14 mouse cellular contexts compared by ENCODE assay signal in the genomic region with DNA sequence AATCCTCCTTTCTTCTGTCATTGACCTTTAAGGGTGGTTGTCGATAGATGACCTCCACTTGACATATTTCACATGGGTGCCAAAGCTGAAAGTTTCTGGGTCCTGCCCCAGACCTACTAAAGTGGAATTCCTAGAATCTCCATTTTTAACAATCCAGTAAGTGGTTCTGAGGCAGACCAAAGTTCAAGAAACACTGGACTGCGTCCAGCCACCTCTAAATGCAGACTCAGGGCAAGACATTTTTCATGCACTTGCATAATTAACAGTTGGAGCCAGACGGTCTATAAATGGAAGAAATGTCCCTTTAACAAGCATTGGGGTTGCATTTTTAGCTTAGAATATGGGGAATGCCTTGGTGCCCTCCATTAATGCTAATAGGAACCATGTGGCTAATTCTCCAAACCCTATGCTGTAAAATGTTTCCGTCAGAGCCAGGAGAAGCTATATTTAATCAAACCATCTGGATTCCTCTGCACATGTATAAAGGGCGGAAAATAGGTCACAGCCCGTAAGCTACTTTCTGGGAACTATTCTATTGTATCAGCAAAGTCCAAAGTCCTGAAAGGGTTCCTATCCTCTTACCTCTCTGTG.
A peak's percentile ranks its signal among the peaks of the same experiment; 100 is the strongest.
DNase-seq lines count a peak whose midpoint lies in the region; ATAC-seq and TF ChIP-seq lines count a peak whose summit lies in the region.
"Had no signal": no experiment of that assay in that cellular context is flagged by ENCODE, and none has a peak within 500 bp of the region (broad histone marks: within the 10 kb centered on the region; RNA-seq: fewer than 3 reads in every experiment).

No protein-coding gene starts in this region.

- no peak for TF ChIP-seq CTCF in hindbrain, postnatal 0 days (IDR thresholded peaks at IDR 0.05; ENCODE audit: low read depth)

- peak overlapping the region; percentile 57 for H3K27ac ChIP-seq in heart, embryonic 16.5 days (ENCODE audit: low read length)
- H3K27ac ChIP-seq in embryonic facial prominence, embryonic 12.5 days, result no peak overlapping the region
- H3K27ac ChIP-seq in kidney, embryonic 15.5 days, result 0 out of 2 replicates have a peak overlapping the region, but pooled peaks have one; percentile 32
- H3K27ac ChIP-seq in limb, embryonic 14.5 days (replicated peaks; ENCODE audit: low read depth, low read length), result no peak overlapping the region
- no peak overlapping the region for H3K27ac ChIP-seq in hindbrain, postnatal 0 days
- H3K27ac ChIP-seq: embryonic facial prominence, embryonic 15.5 days; hindbrain, embryonic 13.5 days; layer of hippocampus, adult 2 months had no signal

- H3K9ac ChIP-seq in heart, embryonic 16.5 days (ENCODE audit: low read length), result no peak overlapping the region
- H3K9ac ChIP-seq in embryonic facial prominence, embryonic 12.5 days, result no peak overlapping the region
- H3K9ac ChIP-seq in kidney, embryonic 15.5 days, result no peak overlapping the region
- H3K9ac ChIP-seq in limb, embryonic 14.5 days (ENCODE audit: low read depth, low read length, severe bottlenecking), result no peak overlapping the region
- H3K9ac ChIP-seq in hindbrain, postnatal 0 days (replicated peaks; ENCODE audit: low read length), result no peak overlapping the region
- H3K9ac ChIP-seq: embryonic facial prominence, embryonic 15.5 days; forebrain, postnatal 0 days; hindbrain, embryonic 13.5 days had no signal

- H3K27me3 ChIP-seq in heart, embryonic 16.5 days (ENCODE audit: control insufficient read depth, insufficient read depth, low read length), result no peaks in the 10 kb centered on the region
- no peaks in the 10 kb centered on the region for H3K27me3 ChIP-seq in embryonic facial prominence, embryonic 12.5 days
- no peaks in the 10 kb centered on the region for H3K27me3 ChIP-seq in kidney, embryonic 15.5 days
- H3K27me3 ChIP-seq in limb, embryonic 14.5 days (ENCODE audit: control insufficient read depth, insufficient read depth, low read length), result no peaks in the 10 kb centered on the region
- no peaks in the 10 kb centered on the region for H3K27me3 ChIP-seq in hindbrain, postnatal 0 days (ENCODE audit: insufficient read depth, low read length)
- H3K27me3 ChIP-seq: CH12.LX; embryonic facial prominence, embryonic 15.5 days; hindbrain, embryonic 13.5 days had no signal

- no peak for TF ChIP-seq POLR2A in limb, embryonic 14.5 days (IDR thresholded peaks at IDR 0.05; ENCODE audit: borderline replicate concordance, extremely low read depth, insufficient read depth, insufficient read length)

- no peak overlapping the region for H3K4me3 ChIP-seq in heart, embryonic 16.5 days (ENCODE audit: low read length)
- no peak overlapping the region for H3K4me3 ChIP-seq in embryonic facial prominence, embryonic 12.5 days
- H3K4me3 ChIP-seq in kidney, embryonic 15.5 days (replicated peaks), result no peak overlapping the region
- H3K4me3 ChIP-seq in limb, embryonic 14.5 days (replicated peaks; ENCODE audit: low read length), result no peak overlapping the region
- no peak overlapping the region for H3K4me3 ChIP-seq in hindbrain, postnatal 0 days (ENCODE audit: low read length)
- H3K4me3 ChIP-seq: embryonic facial prominence, embryonic 15.5 days; hindbrain, embryonic 13.5 days; layer of hippocampus, adult 2 months had no signal

- WGBS in heart, embryonic 16.5 days, result 45% methylated on average over 6 of the region's 6 CpGs
- 29% methylated on average over 6 of the region's 6 CpGs for WGBS in embryonic facial prominence, embryonic 12.5 days
- WGBS in kidney, embryonic 15.5 days, result 51% methylated on average over 6 of the region's 6 CpGs
- WGBS in limb, embryonic 14.5 days, result 18% methylated on average over 6 of the region's 6 CpGs
- WGBS in hindbrain, postnatal 0 days, result 61% methylated on average over 6 of the region's 6 CpGs

- H3K9me3 ChIP-seq in heart, embryonic 16.5 days (replicated peaks; ENCODE audit: control insufficient read depth, low read length), result no peaks in the 10 kb centered on the region
- no peaks in the 10 kb centered on the region for H3K9me3 ChIP-seq in embryonic facial prominence, embryonic 12.5 days
- H3K9me3 ChIP-seq in kidney, embryonic 15.5 days (replicated peaks), result no peaks in the 10 kb centered on the region
- H3K9me3 ChIP-seq in limb, embryonic 14.5 days (ENCODE audit: control insufficient read depth, low read length), result no peaks in the 10 kb centered on the region
- no peaks in the 10 kb centered on the region for H3K9me3 ChIP-seq in hindbrain, postnatal 0 days (ENCODE audit: low read length)
- H3K9me3 ChIP-seq: embryonic facial prominence, embryonic 15.5 days; hindbrain, embryonic 13.5 days had no signal

- no peak for DNase-seq in heart, postnatal 4 days
- peak; percentile 74 for DNase-seq in limb, embryonic 14.5 days (ENCODE audit: low spot score)
- no peak for DNase-seq in hindbrain, postnatal 0 days (ENCODE audit: low spot score)
- no peak for DNase-seq in thymus, postnatal 14 days
- DNase-seq: adrenal gland, postnatal 10 days; forebrain, postnatal 0 days; left cerebral cortex, postnatal 4 days had no signal

- H3K4me2 ChIP-seq in heart, embryonic 16.5 days (ENCODE audit: low read depth, low read length), result no peak overlapping the region
- H3K4me2 ChIP-seq in embryonic facial prominence, embryonic 12.5 days (replicated peaks), result no peak overlapping the region
- no peak overlapping the region for H3K4me2 ChIP-seq in kidney, embryonic 15.5 days
- H3K4me2 ChIP-seq in limb, embryonic 14.5 days (replicated peaks; ENCODE audit: low read depth, low read length, severe bottlenecking), result no peak overlapping the region
- H3K4me2 ChIP-seq in hindbrain, postnatal 0 days (ENCODE audit: low read depth, low read length), result no peak overlapping the region
- H3K4me2 ChIP-seq: embryonic facial prominence, embryonic 15.5 days; hindbrain, embryonic 13.5 days had no signal

- 0 out of 2 replicates have a peak, but pooled peaks cover 5% of the 10 kb centered on the region for H3K36me3 ChIP-seq in heart, embryonic 16.5 days (ENCODE audit: control insufficient read depth, insufficient read depth)
- no peaks in the 10 kb centered on the region for H3K36me3 ChIP-seq in embryonic facial prominence, embryonic 12.5 days
- no peaks in the 10 kb centered on the region for H3K36me3 ChIP-seq in kidney, embryonic 15.5 days
- no peaks in the 10 kb centered on the region for H3K36me3 ChIP-seq in limb, embryonic 14.5 days (ENCODE audit: control insufficient read depth, insufficient read depth, low read length)
- H3K36me3 ChIP-seq in hindbrain, postnatal 0 days (ENCODE audit: insufficient read depth, low read length), result no peaks in the 10 kb centered on the region
- H3K36me3 ChIP-seq: embryonic facial prominence, embryonic 15.5 days; hindbrain, embryonic 13.5 days had no signal

- ATAC-seq in heart, embryonic 16.5 days (replicated peaks; ENCODE audit: extremely low read depth, insufficient read depth, low FRiP score), result no peak
- ATAC-seq in embryonic facial prominence, embryonic 12.5 days (ENCODE audit: insufficient number of reproducible peaks, insufficient read depth, low FRiP score, low TSS enrichment), result 0 out of 2 replicates have a peak, but pooled peaks have one; percentile 52
- no peak for ATAC-seq in kidney, embryonic 15.5 days (replicated peaks; ENCODE audit: low FRiP score)
- peak; percentile 79 for ATAC-seq in limb, embryonic 14.5 days (ENCODE audit: low FRiP score, low read depth)
- no peak for ATAC-seq in hindbrain, postnatal 0 days
- ATAC-seq: forebrain, postnatal 0 days had no signal

- H3K4me1 ChIP-seq in heart, embryonic 16.5 days (ENCODE audit: control insufficient read depth, insufficient read depth, low read length), result peaks cover 26% of the 10 kb centered on the region
- peaks cover 12% of the 10 kb centered on the region for H3K4me1 ChIP-seq in embryonic facial prominence, embryonic 12.5 days
- peaks cover 18% of the 10 kb centered on the region for H3K4me1 ChIP-seq in kidney, embryonic 15.5 days
- H3K4me1 ChIP-seq in limb, embryonic 14.5 days (ENCODE audit: control insufficient read depth, insufficient read depth, low read length), result peaks cover 12% of the 10 kb centered on the region
- 0 out of 2 replicates have a peak, but pooled peaks cover 2% of the 10 kb centered on the region for H3K4me1 ChIP-seq in hindbrain, postnatal 0 days (ENCODE audit: insufficient read depth, low read length)
- H3K4me1 ChIP-seq: embryonic facial prominence, embryonic 15.5 days had no signal

Comparison
In these comparisons a context has a peak if more than half of its experiments do, and no peak if none do; other contexts are left out.
1. ATAC-seq: peak in embryonic facial prominence, embryonic 12.5 days (single experiment) and limb, embryonic 14.5 days (single experiment); none in heart, embryonic 16.5 days (single experiment), kidney, embryonic 15.5 days (single experiment) and hindbrain, postnatal 0 days (single experiment).
2. H3K27ac ChIP-seq: peak in heart, embryonic 16.5 days (single experiment) and kidney, embryonic 15.5 days (single experiment); none in embryonic facial prominence, embryonic 12.5 days (single experiment), limb, embryonic 14.5 days (single experiment) and hindbrain, postnatal 0 days (single experiment).